Mouse (Mus musculus) mouse embryonic stem cell (cell line): Measurements from ENCODE around the gene Bpnt1.

Source experiments
- in situ Hi-C, 2 experiments: fragments of 300-500 bp; cut with MboI; formaldehyde crosslinking; loops; 1 replicate in 1 of 2; 3 replicates in 1 of 2; pipeline ENCODE4 v1.14.3; 2019 to 2020; ENCODE audit warnings: low sequenced_read_pairs in 2 of 2, low pct_unique_long_range_greater_than_20kb in 1 of 2, mixed read lengths in 1 of 2; ENCODE audit not compliant: unreplicated experiment in 1 of 2

Bpnt1 gene

GRCm38 (mm10) chr1:185364183-185364540 is 32.2 kb downstream of the Bpnt1 start:
- in situ Hi-C loops, result no loop called here

- in situ Hi-C loops, result no loop called here
Measured at GRCm38 (mm10) chr1:185367383-185367782, 35.4 kb downstream of the Bpnt1 start.

- in situ Hi-C loops, result no loop called here
Measured at GRCm38 (mm10) chr1:185369979-185370378, 38.0 kb downstream of the Bpnt1 start.

- in situ Hi-C loops, result loop anchor here (5.0 kb wide), 1 partner anchor 36 kb away; no protein-coding TSS in a partner anchor
Measured at GRCm38 (mm10) chr1:185376390-185376789, 44.4 kb downstream of the Bpnt1 start.

GRCm38 (mm10) chr1:185377429-185377828 is 45.5 kb downstream of the Bpnt1 start:
- in situ Hi-C loops, result loop anchor here (5.0 kb wide), 1 partner anchor 35 kb away; no protein-coding TSS in a partner anchor

- in situ Hi-C loops, result no loop called here
Measured at GRCm38 (mm10) chr1:185401615-185402014, 69.7 kb downstream of the Bpnt1 start.

GRCm38 (mm10) chr1:185404021-185404420 is 72.1 kb downstream of the Bpnt1 start:
- in situ Hi-C loops, result no loop called here

- in situ Hi-C loops, result no loop called here
Measured at GRCm38 (mm10) chr1:185405921-185406320, 74.0 kb downstream of the Bpnt1 start.
